Mouse (Mus musculus) spleen, embryonic (tissue): ENCODE measurements around the gene Gmds.

ENCODE experiments used
- CTCF ChIA-PET: fragments of 350-600 bp; sonication (Branson Sonifier 250); formaldehyde crosslinking; loops from one replicate; lab custom pipeline; 2022; lab: Charles Lee

Gene Gmds

DNA sequence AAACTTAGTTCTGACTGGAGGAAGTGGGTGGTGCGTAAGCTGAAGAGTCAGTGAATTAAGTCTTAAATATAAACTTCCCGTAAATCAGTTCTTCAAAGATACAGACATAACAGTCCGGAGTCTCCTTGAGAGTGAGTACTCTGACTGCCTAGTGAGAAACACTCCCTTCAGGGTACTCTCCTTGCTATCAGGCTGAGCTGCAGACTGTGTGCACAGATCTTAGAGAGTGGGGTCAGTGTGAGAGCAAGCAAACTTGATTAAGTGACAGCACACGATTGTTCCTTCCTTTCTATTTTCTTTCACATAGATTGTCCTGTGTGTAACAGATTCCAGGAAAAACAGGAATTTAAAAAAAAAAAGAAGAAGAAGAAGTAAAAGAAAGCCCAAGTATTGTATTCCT is 382.4 kb downstream of the Gmds start:
- CTCF ChIA-PET: interaction anchor here (0.5 kb wide), 1 partner anchor 376 kb away, joined by 4 read pairs; no protein-coding TSS in a partner anchor

DNA sequence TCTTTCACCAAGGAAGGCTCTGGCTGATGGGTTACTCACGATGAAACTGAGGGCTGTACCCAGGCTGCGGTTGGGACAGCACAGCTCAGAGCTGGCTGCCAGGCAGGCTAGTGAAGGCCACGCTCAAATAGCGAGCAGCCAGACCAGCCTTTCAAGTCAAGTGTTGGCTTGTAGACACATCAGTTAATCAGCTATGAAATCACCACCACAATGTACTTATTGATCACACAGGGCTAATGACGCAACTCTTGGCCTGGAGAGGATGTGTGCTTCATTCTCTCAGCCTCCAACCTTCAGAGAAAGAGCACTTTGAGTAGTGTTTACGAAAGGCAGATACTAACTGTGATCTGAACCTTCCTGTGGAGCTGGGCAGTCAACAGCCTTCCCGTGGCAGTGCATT is 383.4 kb downstream of the Gmds start:
- CTCF ChIA-PET: no interaction called here

DNA sequence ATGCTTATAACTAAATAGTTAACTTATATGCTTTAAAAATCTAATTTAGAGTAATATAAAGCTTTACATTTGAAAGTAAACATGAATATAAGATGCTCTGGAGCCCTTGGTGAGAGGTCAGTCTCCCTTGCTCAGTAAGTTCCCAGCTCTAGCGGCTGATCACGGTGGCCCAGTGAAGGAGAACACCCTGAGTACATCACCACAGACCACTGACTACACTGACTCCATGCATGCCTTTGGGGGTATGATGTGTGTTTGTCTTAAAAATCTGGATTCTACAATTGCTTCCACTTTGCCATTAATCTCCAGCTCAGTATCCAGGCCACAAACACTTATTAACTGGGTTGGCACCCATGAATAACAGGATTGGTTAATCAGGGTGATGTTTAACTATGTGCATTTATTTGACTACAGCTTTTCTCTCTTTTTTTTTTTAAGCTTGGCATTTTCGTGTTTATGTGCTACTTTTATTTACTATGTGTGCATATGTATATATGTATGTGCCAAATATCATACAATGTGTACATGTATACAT is 393.8 kb downstream of the Gmds start:
- CTCF ChIA-PET: no interaction called here

DNA sequence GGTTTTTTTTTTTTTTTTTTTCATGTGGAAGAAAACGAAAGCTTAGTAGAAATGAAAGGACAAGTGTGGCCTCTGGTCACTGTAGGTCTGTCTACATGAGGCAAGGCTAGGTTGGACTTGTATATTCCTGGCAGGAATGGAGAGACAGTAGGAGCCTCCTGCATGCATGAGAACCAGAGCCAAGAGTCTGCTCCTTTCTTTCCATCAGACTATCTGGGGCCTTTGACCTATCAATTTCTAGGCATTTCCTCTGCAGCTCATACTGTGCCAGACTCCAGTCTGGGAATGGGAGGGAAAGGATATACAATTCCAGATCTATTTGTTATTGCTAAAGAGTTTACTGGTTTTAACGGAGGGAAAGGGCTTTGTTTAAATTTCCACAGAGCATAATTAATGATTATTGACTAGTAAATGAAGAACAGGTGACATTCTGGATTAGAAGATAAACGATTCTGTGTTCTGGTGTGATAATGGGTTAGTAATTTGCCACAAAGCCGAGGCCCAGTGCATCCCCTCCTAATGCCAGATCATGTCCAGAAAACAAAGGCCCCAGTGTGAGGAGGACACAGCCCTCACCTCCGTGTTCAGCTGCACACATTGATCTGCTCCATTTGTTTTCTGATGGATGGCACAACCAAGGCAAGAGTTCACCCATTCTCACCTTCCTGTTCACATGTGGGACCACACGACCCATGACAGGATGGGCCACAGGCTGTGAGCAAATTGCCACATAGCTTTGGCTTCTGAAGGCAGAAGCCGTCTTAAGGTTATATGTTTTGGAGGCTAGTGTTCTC is 394.9 kb downstream of the Gmds start:
- CTCF ChIA-PET: interaction anchor here (0.6 kb wide), 2 partner anchors 119 to 324 kb away, joined by 5 read pairs; no protein-coding TSS in a partner anchor

DNA sequence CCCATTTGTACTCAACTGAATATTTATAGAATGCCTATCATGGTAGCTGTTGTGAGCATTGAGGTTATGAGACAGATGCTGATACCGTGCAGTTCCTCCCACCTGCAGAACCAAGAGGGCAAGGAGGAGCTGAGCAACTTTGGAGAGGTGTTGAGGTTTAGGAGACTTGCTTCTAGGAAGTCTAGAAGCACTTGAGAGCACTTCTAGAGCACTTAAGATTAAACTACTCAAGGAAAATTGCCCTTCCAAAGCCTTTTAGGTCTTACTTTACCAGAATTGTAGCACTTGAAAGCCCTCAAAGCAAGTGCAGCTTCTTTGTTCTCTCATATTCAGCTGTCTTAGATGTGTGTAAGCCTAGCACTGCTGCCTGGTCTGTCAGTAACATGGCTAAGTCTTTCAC is 409.2 kb downstream of the Gmds start:
- CTCF ChIA-PET: no interaction called here

DNA sequence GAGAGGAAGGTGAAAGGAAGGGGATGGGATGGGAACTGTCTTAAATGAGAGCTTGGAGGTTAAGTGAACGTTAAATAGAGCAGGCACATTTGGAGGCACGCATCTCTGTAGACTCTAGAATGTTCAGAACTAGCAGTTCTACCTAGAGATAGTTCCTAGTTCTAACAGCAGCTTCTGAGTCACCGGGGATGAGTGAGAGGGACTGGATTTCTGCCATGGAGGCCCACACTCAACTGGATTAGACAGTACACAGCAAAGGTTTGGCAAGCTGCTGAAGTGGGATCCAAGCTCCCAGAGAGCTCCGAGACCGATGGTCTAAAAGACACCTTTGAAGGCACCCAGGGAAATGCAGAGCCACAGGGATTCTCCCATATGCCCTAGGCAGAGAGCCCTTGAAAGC is 411.9 kb downstream of the Gmds start:
- CTCF ChIA-PET: interaction anchor here (0.6 kb wide), 1 partner anchor 63 kb away, joined by 5 read pairs; no protein-coding TSS in a partner anchor

DNA sequence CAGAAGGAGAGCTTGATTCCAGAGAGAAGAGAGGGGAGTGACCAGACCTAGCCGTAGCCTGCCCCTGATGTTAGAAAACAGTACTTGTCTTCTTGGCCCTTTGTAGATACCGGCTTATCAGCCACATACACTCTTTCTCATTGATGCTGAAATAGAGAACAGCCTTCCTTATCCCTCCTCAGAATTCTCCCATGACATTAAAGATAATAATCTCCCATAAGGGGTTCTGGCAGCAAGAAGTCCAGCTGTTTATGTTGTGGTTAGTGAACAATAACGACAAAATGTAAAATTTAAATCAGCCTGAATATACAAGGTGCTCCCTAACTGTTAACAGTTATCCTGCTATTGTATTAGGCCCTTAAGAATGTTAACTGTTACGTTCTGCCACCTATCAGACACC is 414.0 kb downstream of the Gmds start:
- CTCF ChIA-PET: no interaction called here

DNA sequence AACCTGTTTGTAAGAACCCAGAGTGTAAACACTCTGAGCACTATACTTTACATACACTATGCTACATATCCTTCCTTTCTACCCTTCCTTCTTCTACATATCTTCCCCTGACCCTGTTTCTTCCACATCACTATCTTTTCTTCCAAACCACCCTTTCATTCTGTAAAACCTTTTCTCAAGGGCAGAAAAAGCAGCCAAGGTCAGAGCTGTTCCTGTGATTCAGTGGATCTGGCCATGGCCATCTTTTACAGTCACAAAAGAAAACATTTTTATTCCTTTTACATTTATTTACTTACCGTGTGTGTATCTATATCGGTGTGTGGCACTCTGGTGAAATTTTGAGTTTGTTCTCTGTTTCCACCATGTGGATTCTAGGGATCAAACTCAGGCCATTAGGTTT is 418.8 kb downstream of the Gmds start:
- CTCF ChIA-PET: no interaction called here

DNA sequence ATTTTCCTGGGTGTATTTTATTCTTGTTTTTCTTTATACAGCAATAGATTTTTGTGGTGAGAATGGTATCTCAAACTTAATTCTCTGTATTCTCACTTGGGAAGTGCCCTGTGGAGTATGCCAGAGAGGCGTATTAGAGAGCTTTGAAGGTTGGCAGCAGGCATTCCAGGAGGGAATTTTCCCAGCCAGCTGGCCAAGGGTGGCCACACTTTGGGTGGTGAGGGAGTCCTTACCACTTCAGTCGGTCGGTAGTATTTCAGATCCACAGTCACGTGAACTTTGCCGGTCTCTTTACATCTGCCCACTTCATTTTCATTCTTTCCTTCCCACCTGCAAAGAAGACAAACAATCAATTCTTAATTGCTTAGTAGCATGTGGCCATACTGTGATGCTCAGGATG is 421.2 kb downstream of the Gmds start:
- CTCF ChIA-PET: no interaction called here

DNA sequence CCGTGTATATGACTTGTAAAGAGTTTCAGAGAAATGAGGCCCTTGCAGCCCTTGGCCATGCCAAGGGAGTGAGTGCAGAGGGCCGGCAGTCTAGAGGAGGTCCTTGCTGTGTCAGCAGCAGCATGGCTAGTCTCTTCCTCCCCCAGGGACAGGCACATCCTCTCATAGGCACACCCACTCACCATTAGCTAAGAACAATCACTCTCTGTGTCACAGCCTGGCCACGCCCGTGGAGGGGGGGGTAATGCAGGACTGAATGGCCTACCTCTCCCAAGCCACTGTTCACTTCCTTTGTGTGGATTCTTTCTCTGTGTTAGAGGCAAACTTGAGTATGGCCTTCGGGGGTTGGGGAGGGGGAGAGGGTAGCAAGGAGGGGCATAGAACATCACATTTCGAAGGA is 422.8 kb downstream of the Gmds start:
- CTCF ChIA-PET: no interaction called here

DNA sequence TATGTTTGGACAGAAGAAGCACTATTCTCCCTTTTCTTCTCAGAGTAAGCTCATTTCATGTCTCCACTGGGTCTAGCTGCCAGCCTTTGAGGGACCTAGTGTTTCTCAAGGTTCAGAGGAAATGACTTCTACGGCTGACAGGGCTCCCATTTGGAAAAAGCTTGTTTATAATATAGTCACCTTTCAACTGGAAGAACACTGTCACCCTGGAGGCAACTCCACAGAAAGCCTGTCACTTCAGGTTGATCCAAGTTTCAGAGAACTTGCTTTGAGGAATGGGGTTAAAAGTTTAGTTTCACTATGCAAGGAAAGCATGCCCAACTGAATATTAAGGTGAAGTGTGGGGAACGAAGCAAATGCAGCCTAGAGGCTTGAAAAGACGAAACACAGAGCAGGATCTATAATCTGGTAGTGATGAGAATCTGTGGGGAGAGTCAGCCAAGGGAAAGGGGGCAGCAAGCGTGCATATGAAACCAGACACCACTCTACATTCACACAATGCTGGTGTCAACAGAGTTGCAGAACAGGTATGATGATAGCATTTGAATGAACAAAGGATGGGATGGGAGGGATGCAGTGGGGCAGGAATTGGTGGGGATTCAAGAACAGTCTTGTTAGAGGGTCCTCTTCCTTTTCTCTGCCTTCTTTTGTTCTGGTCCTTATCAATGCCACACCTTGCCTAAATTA is 423.5 kb downstream of the Gmds start:
- CTCF ChIA-PET: no interaction called here

DNA sequence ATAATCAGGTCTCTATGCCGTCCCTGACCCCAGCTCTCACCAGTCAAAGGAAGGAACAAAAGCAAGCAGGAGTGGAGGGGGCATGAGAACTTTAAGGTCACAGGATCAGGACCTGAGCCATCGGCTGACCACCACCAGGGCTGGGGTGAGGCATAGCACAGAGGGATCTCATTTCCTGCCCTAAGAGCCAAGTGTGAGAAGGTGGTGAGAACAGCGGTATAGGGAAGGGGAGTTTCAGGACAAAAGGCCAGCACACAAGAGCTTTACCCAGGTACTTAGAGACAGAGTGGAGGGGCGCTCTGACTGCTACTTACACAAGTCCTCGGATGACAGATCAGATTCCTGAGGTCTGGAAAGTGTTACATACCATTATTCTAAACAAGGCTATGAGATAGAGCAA is 426.6 kb downstream of the Gmds start:
- CTCF ChIA-PET: no interaction called here

DNA sequence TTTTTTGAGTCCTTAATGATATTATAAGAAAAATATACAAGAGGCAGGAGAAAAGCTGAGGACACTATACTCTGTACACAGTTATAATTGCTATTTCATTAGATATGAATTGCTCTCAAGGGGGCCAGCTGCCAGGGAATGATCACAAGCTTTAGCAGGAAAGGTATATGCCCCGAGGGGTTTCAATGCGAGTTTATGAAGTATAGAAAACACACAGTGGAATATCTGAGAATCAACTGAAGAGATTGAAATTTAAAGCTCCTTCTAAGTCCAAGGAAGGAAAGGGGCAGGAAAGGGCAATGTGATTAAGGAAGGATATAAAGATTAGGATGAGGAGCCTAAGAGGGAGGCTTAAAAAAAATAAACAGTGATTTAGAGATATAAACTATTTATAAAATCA is 427.2 kb downstream of the Gmds start:
- CTCF ChIA-PET: no interaction called here

DNA sequence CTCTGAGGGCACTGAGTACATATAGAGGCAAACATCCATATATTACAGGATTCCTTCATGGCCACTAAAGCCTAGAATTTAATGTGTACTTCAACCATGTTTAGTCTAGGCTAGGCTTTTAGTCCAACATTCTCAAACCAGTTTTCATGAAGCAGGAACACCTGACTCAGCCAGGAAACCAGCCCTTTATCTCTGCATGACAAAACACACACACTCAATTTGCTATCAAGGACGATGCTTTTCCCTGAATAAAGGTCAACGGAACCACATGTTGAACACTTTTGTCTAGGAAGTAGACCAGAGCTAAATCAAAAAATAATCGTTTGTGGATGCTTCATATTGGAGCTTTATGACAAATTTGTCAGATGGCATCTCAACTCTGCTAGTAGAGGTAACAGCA is 429.5 kb downstream of the Gmds start:
- CTCF ChIA-PET: no interaction called here

DNA sequence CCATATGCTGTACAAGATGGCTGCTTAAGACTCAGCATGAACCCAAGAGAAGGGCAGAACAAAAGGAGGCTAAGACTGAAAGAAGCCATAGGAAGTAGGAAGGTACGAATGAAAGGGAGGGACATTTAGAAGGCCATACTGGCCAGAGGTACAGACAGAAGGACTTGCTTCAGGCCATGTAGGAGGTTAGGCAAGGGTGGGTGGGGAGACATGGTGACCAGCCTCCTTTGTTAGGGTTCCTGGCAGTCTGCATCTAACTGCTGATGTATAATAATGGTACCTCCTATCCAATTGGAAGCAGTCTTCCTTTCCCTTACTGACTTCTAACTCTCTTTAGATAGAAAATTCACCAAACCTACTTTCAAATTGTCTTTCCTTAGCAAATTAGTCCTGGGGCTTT is 432.0 kb downstream of the Gmds start:
- CTCF ChIA-PET: no interaction called here

DNA sequence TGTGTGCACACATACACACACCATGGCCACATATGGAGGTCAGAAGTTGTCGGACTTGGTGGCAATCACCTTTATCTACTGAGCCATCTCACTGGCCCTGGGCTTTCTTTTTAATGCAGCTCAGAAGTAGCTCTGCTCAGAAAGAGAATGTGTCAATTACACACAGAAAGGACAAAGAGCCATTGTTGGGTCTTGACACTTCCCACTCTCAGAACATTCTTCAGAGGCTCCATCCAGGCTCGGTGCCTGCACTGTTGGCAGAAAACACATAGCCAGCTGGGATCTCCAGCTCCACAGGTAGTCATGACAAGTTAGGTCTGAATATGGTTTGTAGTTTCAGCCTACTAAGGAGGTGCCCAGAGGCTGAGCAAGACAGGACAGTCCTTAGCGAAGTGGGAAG is 438.3 kb downstream of the Gmds start:
- CTCF ChIA-PET: no interaction called here

DNA sequence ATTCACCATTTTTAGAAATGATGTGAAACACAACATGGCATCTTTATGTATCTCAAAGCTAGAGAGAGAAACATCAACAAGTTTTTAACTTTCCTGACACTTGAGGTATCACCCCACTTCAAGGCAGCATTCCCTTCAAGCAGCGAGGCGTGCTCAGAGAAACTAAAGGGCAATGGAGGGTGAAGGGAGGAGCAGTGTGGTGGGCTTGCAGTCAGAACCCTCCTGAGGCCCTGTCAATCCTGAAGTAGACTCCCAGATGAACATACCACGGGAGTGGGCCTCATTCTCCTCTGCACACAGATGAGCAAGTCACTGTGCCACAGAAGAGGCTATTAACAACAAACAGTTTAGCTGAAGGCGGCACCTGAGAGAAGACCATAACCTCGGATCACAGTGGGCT is 439.1 kb downstream of the Gmds start:
- CTCF ChIA-PET: no interaction called here

DNA sequence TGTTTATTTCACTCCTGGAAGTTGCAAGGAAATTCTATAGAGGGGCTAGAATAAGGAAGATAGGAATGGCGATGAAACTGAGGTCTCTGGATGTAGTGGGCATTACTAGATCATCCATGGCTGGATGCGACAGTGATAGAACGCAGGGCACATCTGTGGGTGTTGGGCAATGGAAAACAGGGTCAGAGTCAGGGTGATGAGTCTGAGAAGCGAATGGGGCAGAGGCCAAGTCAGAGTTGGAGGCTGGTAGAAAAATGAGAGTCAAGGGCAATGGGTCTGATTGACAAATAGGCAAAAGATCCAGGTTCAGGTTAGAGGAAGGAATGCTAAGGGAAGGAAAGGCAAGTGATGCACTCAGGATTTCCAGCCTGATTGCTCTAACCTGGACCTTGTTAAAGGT is 441.0 kb downstream of the Gmds start:
- CTCF ChIA-PET: no interaction called here

DNA sequence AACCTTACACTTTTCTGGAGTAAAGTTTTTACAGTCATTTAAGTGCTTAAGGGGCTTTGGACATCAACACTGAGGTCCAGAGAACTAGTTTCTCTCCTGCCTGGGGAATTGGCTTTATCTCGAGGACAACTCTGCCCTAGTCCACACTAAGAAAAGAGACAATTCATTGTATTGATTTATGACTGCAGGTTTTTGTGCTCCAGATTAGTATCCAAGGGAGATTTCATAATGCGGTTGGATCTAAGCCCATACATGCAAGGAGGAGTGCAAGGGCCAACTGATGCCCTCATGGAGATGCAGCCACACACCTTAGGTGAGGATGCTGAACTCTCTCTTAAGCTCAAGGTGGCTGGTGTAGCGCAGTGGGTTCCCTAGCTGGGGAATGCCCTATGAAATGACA is 444.0 kb downstream of the Gmds start:
- CTCF ChIA-PET: no interaction called here

DNA sequence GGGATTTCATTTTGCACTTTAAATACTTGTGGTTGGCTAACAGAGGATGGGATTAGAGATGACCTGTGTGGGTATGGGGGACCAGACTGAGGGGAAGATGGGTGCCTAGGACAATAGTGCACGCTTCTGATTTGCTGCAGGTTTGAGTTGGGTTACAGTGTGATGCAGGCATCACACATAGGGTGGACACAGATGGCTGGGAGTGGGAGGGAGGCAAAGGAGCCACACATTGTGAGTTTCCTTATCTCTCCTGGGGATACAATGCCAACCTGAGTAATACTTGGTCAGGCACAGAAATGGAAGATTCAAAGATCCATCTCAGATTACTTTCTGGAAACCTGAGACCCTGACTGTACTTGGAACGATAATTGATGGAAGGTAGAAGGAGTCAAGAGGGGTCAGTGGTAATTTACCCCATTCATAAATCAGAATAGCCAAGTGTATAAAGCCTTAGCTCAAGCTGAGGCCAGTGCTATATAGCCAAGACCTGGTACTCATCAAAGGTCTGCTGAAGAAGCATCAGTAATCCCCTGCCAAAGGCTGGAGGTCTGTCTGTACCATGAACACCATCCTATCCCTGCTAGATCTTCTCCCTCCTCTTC is 445.5 kb downstream of the Gmds start:
- CTCF ChIA-PET: no interaction called here

DNA sequence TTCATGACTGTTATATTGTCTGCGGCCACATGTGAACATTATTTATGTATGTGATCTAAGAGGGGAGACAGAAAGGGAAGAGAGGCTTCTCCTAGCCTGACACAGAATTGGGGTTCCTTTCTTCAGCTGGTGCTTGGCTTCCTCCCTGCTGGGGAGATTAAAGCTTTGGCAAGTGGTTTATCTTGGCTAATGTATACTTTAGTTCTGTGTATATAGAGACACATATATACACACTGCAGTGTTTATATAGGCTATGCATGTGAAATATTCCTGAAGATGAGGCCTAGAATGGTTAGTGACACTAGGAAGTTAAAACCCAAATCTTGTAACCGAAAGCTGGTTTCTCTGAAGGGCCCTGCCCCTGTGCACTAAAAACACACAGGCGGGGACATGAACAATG is 450.0 kb downstream of the Gmds start:
- CTCF ChIA-PET: no interaction called here

DNA sequence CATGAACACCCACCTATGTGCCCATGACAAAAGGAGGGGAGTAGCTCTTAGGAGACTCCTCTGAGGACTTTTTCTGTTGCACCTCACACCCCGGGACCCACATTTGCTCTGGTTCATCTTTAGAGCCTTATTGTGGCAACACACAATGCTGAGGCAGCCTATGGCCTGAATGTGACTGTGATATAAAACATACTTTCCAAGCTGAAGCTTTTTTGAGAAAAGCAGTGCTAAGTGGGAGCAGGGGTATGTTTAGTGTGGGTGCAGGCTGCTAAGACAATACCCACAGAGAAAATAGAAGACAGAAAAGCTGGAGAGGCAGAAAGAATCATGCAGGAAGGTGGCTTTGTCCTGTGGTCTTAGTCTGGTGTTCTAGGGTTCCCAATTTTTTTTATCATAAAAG is 452.8 kb downstream of the Gmds start:
- CTCF ChIA-PET: no interaction called here
